Mouse (Mus musculus): ENCODE results near the gene Sh3bp5l.

Sh3bp5l gene

GRCm38 (mm10) chr11:58307411-58308080, 23.0 kb upstream of the Sh3bp5l start:
- H3K36me3 ChIP-seq (ENCODE audit: control insufficient read depth, insufficient read depth, low read length, poor library complexity, severe bottlenecking), result no peaks in the 10 kb centered on the region; the same call in 1 of the 2 replicates
- no peaks in the 10 kb centered on the region for H3K27me3 ChIP-seq (ENCODE audit: control insufficient read depth, insufficient read depth, low read length, poor library complexity, severe bottlenecking)
- DNase-seq (ENCODE audit: low read depth, low spot score), result peak; percentile 65

- H3K27me3 ChIP-seq (ENCODE audit: control insufficient read depth, insufficient read depth, low read length, poor library complexity, severe bottlenecking), result no peaks in the 10 kb centered on the region
- no peaks in the 10 kb centered on the region; the same call in 1 of the 2 replicates for H3K36me3 ChIP-seq (ENCODE audit: control insufficient read depth, insufficient read depth, low read length, poor library complexity, severe bottlenecking)
- no peak for DNase-seq (ENCODE audit: low read depth, low spot score)
Measured at GRCm38 (mm10) chr11:58308661-58309060, 21.9 kb upstream of the Sh3bp5l start.

- H3K36me3 ChIP-seq (ENCODE audit: control insufficient read depth, insufficient read depth, low read length, poor library complexity, severe bottlenecking), result no peaks in the 10 kb centered on the region; the same call in 1 of the 2 replicates
- DNase-seq (ENCODE audit: low read depth, low spot score), result no peak
- no peaks in the 10 kb centered on the region for H3K27me3 ChIP-seq (ENCODE audit: control insufficient read depth, insufficient read depth, low read length, poor library complexity, severe bottlenecking)
Measured at GRCm38 (mm10) chr11:58314069-58314468, 16.5 kb upstream of the Sh3bp5l start.

- DNase-seq (ENCODE audit: low read depth, low spot score), result no peak
- no peaks in the 10 kb centered on the region for H3K36me3 ChIP-seq (ENCODE audit: control insufficient read depth, insufficient read depth, low read length, poor library complexity, severe bottlenecking)
- no peaks in the 10 kb centered on the region for H3K27me3 ChIP-seq (ENCODE audit: control insufficient read depth, insufficient read depth, low read length, poor library complexity, severe bottlenecking)
Measured at GRCm38 (mm10) chr11:58315536-58316168, 14.9 kb upstream of the Sh3bp5l start.

- no peaks in the 10 kb centered on the region for H3K27me3 ChIP-seq (ENCODE audit: control insufficient read depth, insufficient read depth, low read length, poor library complexity, severe bottlenecking)
- DNase-seq (ENCODE audit: low read depth, low spot score), result no peak
- H3K36me3 ChIP-seq (ENCODE audit: control insufficient read depth, insufficient read depth, low read length, poor library complexity, severe bottlenecking), result no peaks in the 10 kb centered on the region
Measured at GRCm38 (mm10) chr11:58316344-58316743, 14.2 kb upstream of the Sh3bp5l start.

GRCm38 (mm10) chr11:58316768-58317390, 13.6 kb upstream of the Sh3bp5l start:
- no peak for DNase-seq (ENCODE audit: low read depth, low spot score)
- Histone ChIP-seq H3K27me3 (ENCODE audit: control insufficient read depth, insufficient read depth, low read length, poor library complexity, severe bottlenecking) (no peaks in the 10 kb centered on the region), H3K36me3 (ENCODE audit: control insufficient read depth, insufficient read depth, low read length, poor library complexity, severe bottlenecking) (no peaks in the 10 kb centered on the region)

GRCm38 (mm10) chr11:58322824-58323569, 7.5 kb upstream of the Sh3bp5l start:
- H3K27me3 ChIP-seq (ENCODE audit: control insufficient read depth, insufficient read depth, low read length, poor library complexity, severe bottlenecking), result no peaks in the 10 kb centered on the region
- peak; percentile 98 for DNase-seq (ENCODE audit: low read depth, low spot score)
- H3K36me3 ChIP-seq (ENCODE audit: control insufficient read depth, insufficient read depth, low read length, poor library complexity, severe bottlenecking), result no peaks in the 10 kb centered on the region

GRCm38 (mm10) chr11:58323570-58324340, 6.8 kb upstream of the Sh3bp5l start:
- Histone ChIP-seq H3K36me3 (ENCODE audit: control insufficient read depth, insufficient read depth, low read length, poor library complexity, severe bottlenecking) (no peaks in the 10 kb centered on the region), H3K27me3 (ENCODE audit: control insufficient read depth, insufficient read depth, low read length, poor library complexity, severe bottlenecking) (no peaks in the 10 kb centered on the region)
- peak; percentile 18 for DNase-seq (ENCODE audit: low read depth, low spot score)

GRCm38 (mm10) chr11:58324614-58325229, 5.8 kb upstream of the Sh3bp5l start:
- no peak for DNase-seq (ENCODE audit: low read depth, low spot score)
- H3K36me3 ChIP-seq (ENCODE audit: control insufficient read depth, insufficient read depth, low read length, poor library complexity, severe bottlenecking), result no peaks in the 10 kb centered on the region
- H3K27me3 ChIP-seq (ENCODE audit: control insufficient read depth, insufficient read depth, low read length, poor library complexity, severe bottlenecking), result no peaks in the 10 kb centered on the region

- DNase-seq (ENCODE audit: low read depth, low spot score), result peak; percentile 54
Measured at GRCm38 (mm10) chr11:58326781-58327180, 3.7 kb upstream of the Sh3bp5l start.

GRCm38 (mm10) chr11:58329906-58330275, 633 bp upstream of the Sh3bp5l start:
- no peaks in the 10 kb centered on the region for H3K36me3 ChIP-seq (ENCODE audit: control insufficient read depth, insufficient read depth, low read length, poor library complexity, severe bottlenecking)
- no peak for DNase-seq (ENCODE audit: low read depth, low spot score)

More at GRCm38 (mm10) chr11:58326781-58327180, 3.7 kb upstream of the Sh3bp5l start:
- Histone ChIP-seq H3K27me3 (ENCODE audit: control insufficient read depth, insufficient read depth, low read length, poor library complexity, severe bottlenecking) (no peaks in the 10 kb centered on the region), H3K36me3 (ENCODE audit: control insufficient read depth, insufficient read depth, low read length, poor library complexity, severe bottlenecking) (no peaks in the 10 kb centered on the region)

GRCm38 (mm10) chr11:58331149-58331495, 598 bp downstream of the Sh3bp5l start:
- H3K36me3 ChIP-seq (ENCODE audit: control insufficient read depth, insufficient read depth, low read length, poor library complexity, severe bottlenecking), result no peaks in the 10 kb centered on the region
- no peaks in the 10 kb centered on the region for H3K27me3 ChIP-seq (ENCODE audit: control insufficient read depth, insufficient read depth, low read length, poor library complexity, severe bottlenecking)
- DNase-seq (ENCODE audit: low read depth, low spot score), result no peak

More at GRCm38 (mm10) chr11:58329906-58330275, 633 bp upstream of the Sh3bp5l start:
- H3K27me3 ChIP-seq (ENCODE audit: control insufficient read depth, insufficient read depth, low read length, poor library complexity, severe bottlenecking), result no peaks in the 10 kb centered on the region

- Histone ChIP-seq H3K36me3 (ENCODE audit: control insufficient read depth, insufficient read depth, low read length, poor library complexity, severe bottlenecking) (no peaks in the 10 kb centered on the region), H3K27me3 (ENCODE audit: control insufficient read depth, insufficient read depth, low read length, poor library complexity, severe bottlenecking) (no peaks in the 10 kb centered on the region)
- DNase-seq (ENCODE audit: low read depth, low spot score), result no peak
Measured at GRCm38 (mm10) chr11:58331546-58331945, 1.0 kb downstream of the Sh3bp5l start.

- DNase-seq (ENCODE audit: low read depth, low spot score), result no peak
- H3K27me3 ChIP-seq (ENCODE audit: control insufficient read depth, insufficient read depth, low read length, poor library complexity, severe bottlenecking), result no peaks in the 10 kb centered on the region
- peaks cover 6% of the 10 kb centered on the region for H3K36me3 ChIP-seq (ENCODE audit: control insufficient read depth, insufficient read depth, low read length, poor library complexity, severe bottlenecking)
Measured at GRCm38 (mm10) chr11:58334746-58335145, 4.2 kb downstream of the Sh3bp5l start.

All from splenic B cell, adult 2 months (primary cell).